Mouse (Mus musculus) brain, embryonic 14.5 days (tissue): ENCODE results near the gene B4galnt1.

ENCODE experiments used
- CTCF ChIP-seq: fragments of 200-500 bp; IDR thresholded peaks from 2 replicates; pipeline ENCODE4 v1.5.1; 2012; ENCODE audit warnings: inconsistent platforms, mild to moderate bottlenecking, moderate library complexity, borderline replicate concordance; ENCODE audit not compliant: insufficient read depth, insufficient read length; ENCODE audit errors: extremely low read depth
- POLR2A ChIP-seq: fragments of 200-500 bp; IDR thresholded peaks from 2 replicates; pipeline ENCODE4 v1.6.1; 2012; ENCODE audit warnings: mild to moderate bottlenecking, inconsistent platforms, borderline replicate concordance; ENCODE audit not compliant: poor library complexity, insufficient read depth, insufficient read length, severe bottlenecking; ENCODE audit errors: extremely low read depth

GRCm38 (mm10) chr10:127191191-127192056 lies 26.4 kb downstream of the B4galnt1 start:
- TF ChIP-seq CTCF (no peak), POLR2A (no peak)
